Mouse (Mus musculus) left cerebral cortex, adult 8-10 months (tissue): ENCODE data around the gene Slc41a1. TPM values are rescaled to one million over a fixed set of nuclear protein-coding genes. Genes with fewer than 3 reads are reported as not detected.
A peak's percentile ranks its signal among the peaks of the same experiment; 100 is the strongest.
"Not testable (repeated sequence)": the region's sequence is repeated elsewhere in the genome, so short reads cannot be mapped to it uniquely, and the experiment has no call there.

Experiments used
- DNase-seq, 2 experiments: peaks; one replicate each; pipeline ENCODE4 v3.0.0; 2022; ENCODE audit warnings: low spot score in 2 of 2
- total RNA-seq, 4 experiments: library from RNA; stranded (reverse); gene quantifications; 2 replicates each; pipeline ENCODE4 v1.2.4; 2022

The Slc41a1 gene
- total RNA-seq: 10 to 100 TPM; 49.4 to 56.1 (median 53.7) TPM

DNA sequence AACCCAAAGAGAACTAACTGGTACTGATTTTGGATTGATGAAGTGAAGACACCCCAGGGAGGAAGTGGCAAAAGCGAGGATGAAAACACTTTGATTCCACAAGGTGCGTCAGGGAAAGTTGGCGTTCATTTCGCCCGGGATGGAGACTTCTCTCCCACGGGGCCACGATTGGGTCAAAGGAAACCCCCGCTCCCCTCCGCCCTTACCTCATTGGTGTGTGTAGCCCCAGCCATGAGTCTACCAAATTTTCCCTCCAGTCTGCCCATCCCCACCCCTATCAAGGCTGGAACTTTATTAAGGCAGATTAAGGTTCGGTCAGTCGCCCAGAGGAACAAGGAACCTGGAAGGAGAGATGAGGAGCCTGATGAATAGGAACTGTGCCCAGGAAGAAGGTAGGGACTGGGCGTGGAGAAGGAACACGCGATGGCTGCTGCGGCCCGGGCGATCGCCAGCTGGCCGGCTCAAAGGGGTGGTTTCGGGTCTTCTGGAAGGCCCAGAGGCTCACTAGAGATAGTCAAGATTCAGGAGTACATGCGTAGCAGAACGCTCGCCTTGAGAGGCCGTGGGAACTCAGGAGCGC, at the start of gene Slc41a1:
Slc41a1 (plus strand) TSS at position 287 of the 580 bp plus-strand sequence.
- DNase-seq: no peak

- DNase-seq: no peak
These were observed 32.7 kb upstream of the Slc41a1 start for GRCm38 (mm10) chr1:131794591-131794990.

- DNase-seq: no peak
These were observed 32.1 kb upstream of the Slc41a1 start for GRCm38 (mm10) chr1:131795171-131795570.

DNA sequence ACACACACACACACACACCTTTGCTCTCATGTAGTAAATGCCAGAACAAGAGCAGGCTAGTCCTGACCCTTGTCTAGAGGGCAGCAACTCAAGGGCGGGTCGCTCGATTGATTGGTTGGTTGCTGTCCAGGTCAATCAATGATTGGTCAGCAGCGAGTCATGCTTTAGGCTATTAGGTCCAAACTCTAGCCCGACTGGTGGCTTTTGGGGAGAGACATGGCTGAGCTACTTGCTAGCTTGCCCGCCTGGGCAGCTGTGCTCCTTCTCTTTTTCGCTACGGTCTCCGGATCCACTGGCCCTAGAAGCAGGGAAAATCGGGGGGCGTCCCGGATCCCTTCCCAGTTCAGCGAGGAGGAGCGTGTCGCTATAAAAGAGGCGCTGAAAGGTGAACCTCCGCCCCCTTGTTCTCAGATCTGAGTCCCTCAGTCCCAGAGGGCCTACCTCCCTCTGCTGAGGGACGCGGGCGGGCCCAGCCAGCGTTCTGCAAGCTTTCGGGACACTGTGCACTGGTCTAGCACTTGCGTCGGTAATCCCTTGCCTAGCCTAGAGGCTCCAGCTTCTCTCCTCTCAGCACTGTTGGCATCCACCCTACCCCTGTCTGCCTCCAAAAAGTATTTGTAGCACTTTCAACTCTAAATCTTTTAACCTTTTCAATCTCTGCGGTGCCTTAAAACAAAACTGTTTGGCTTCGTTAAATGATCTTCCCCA, 29.9 kb upstream of the Slc41a1 start, which contains the start of gene Pm20d1:
Pm20d1 (plus strand) TSS at position 180 of the 708 bp plus-strand sequence.
- DNase-seq: peak in 1 of 2 experiments; percentile 5

DNA sequence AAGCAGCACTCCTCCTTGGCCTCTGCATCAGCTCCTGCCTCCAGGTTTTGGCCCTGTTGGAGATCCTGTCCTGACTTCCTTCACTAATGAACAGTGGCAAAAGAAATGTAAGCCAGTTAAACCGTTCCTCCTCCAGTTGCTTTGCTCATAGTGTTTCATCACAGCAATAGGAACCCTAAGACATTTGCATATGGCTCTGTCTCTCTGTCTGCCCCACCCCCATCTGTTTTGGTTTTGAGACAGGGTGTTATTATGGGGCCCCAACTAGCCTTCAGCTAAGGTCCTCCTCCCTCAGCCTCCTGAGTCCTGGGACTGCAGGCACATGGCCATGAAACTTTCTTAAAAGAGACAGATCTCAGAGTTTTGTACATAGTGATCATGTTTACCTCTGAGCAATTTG, 27.3 kb upstream of the Slc41a1 start:
- DNase-seq: no peak

DNA sequence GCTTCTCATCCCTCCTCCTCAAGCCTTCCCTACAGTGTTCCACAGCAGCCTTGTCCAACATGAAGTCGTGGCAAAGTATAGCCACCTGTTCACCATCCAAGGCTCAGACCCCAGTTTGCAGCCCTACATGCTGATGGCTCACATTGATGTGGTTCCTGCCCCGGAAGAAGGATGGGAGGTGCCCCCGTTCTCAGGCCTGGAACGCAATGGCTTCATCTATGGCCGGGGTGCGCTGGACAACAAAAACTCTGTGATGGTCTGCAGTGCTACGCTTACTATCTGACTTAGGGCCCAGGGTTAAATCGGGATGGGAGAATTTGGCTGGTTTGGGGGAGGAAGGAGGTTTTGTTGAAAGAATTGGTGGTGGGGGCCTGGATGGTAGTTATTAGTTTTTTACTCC, 26.2 kb upstream of the Slc41a1 start:
- no peak for DNase-seq

GRCm38 (mm10) chr1:131802652-131803051, 24.6 kb upstream of the Slc41a1 start:
- DNase-seq: no peak

- DNase-seq: no peak
These were observed 23.1 kb upstream of the Slc41a1 start for GRCm38 (mm10) chr1:131804166-131804565.

DNA sequence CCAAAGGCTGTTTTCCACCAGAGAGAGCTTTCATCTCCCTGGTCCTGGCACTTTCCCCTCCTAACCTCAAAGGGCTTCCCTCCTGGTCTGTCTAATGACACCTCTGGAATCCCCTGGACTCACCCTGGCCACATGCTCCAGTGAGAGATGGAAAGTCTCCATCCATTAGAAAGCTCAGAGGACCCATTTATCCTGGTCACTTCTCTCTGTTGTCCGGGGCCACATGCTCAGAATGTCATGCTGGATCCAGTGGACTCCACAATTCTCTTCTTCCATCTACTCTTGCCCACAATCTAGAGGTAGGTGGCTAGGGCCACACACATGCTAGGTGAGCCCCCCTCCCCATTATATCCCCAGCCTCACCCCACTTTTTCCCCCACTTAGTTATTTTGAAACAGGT, 18.3 kb upstream of the Slc41a1 start:
- no peak for DNase-seq

DNA sequence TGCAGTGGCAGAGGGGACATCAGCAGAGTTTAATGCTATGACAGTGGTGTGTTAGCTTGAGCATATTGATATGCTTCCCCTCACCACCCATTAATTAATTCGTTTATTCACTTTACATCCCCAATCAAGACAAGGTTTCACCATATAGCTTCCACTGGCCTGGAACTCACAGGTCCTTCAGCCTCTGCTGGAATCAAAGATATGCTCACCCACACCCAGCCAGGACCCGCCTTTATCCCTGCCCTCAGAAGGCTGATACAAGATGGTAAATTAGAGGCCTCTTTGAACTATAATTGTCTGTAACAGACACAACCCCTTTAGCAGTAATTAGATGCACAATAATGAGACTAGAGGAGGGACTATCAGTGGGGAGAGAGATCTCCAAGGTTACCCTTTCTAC, 17.6 kb upstream of the Slc41a1 start:
- DNase-seq: no peak

- DNase-seq: no peak
These were observed 15.9 kb upstream of the Slc41a1 start for GRCm38 (mm10) chr1:131811393-131811792.

GRCm38 (mm10) chr1:131812006-131812405, 15.3 kb upstream of the Slc41a1 start:
- DNase-seq: no peak

DNA sequence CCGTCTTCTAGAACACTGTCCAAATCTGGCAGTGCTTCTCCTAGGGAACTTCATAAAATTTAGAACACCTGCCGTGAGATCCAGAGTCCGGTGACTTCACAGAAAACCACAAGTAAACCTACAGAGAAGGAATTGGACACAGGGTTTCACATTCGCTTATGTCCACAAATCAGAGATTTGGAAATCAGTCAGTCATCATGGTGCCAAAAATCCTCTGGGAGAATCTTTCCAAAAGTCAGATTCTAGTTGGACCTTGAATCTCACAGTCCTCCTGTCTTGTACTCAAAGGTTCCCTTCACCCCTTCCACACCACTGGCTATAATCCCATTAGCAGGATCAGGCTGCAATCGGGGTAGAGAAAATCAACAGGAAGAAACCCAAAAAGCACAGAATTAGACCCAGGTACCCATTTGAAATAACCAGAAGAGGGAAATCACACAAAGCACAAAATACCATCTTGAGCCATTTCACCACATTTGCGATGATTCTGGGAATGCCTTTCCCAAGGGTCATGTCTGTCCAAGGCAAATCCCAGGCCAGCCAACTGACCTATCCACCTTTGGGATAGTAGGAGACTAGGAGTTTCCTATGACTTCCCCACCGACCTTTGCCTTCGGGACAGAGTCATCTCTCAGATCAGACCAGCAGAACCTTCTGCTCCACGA, 14.5 kb upstream of the Slc41a1 start:
- no peak for DNase-seq

DNA sequence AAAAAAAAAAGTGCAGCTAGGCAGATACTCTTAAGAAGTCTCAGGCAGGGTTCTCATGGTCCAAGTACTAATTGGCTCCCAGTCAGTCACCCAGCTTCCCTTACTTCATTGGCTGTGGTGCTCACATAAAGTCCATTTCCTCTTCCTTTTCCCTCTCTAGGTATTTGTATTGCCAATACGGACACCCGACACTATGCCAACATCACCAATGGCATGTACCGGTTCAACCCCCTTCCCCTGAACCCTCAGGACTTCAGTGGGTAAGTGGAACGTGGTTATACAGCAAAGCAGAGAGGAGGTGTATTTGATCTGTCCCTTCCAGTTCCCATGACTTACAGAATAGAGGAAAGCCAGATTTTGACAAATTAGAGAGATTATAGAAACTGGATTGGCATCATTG, 13.6 kb upstream of the Slc41a1 start:
- DNase-seq: no peak

DNA sequence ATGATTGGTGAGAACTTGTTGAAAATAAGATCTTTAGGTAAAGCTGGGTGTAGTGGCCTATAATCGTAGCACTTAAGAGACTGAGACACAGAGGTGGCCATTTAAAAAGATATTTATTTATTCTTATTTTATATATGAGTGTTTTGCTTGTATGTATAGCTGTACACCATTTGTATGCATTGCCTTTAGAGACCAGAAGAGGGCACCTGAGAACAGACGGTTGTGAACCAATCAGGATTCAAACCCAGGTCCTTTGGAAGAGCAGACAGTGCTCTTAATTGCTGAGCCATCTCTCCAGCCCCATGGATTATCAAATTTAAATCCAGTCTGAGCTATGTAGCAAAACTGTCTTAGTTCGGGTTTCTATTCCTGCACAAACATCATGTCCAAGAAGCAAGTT, 13.1 kb upstream of the Slc41a1 start:
- no peak for DNase-seq

GRCm38 (mm10) chr1:131816886-131817285, 10.4 kb upstream of the Slc41a1 start:
- DNase-seq: no peak

- not testable (repeated sequence) for DNase-seq
These were observed 6.9 kb upstream of the Slc41a1 start for GRCm38 (mm10) chr1:131820353-131820752.

GRCm38 (mm10) chr1:131820887-131821328, 6.4 kb upstream of the Slc41a1 start:
- DNase-seq: peak in 1 of 2 experiments; percentile 35

GRCm38 (mm10) chr1:131822292-131822691, 5.0 kb upstream of the Slc41a1 start:
- DNase-seq: no peak

DNA sequence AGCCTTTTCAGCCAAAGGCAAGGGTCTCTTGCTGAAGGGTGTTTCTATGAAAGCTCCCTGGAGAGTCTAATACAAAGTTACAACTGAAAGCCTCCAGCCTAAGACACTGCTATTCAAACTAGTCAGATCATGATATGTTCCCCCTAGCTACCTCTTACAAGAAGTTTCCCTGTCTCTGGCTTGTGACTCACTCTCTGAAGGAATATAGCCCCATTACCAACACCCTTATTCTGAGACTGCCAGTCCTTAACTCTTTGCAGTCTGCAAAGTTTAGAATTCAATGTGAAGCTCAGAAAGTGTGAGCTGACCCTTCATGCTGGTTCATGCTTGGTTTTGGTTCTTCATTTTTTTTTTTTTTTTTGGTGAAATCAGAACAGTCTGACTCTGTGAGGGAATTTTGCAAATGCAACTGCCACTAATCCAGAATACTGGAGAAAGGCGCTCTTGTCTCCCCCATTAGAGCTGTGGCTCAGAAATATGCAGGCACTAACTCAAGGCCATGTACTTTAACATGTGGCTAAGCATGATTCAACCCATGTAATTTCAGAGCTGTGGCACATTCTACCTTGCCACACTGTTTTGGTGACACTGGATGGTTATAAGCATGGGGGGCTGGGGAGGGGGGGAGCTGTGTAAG, 4.3 kb upstream of the Slc41a1 start:
- DNase-seq: no peak

GRCm38 (mm10) chr1:131823563-131823962, 3.7 kb upstream of the Slc41a1 start:
- peak in 1 of 2 experiments; percentile 53 for DNase-seq
